Mouse (Mus musculus) fat pad, adult 2 months (tissue): ENCODE results near the gene Ttc7.
A peak's percentile ranks its signal among the peaks of the same experiment; 100 is the strongest.

Source experiments
- DNase-seq: peaks from one replicate; pipeline ENCODE4 v3.0.0-alpha.2; 2011; ENCODE audit warnings: low read depth, low spot score; ENCODE audit errors: extremely low read depth

Gene Ttc7

DNA sequence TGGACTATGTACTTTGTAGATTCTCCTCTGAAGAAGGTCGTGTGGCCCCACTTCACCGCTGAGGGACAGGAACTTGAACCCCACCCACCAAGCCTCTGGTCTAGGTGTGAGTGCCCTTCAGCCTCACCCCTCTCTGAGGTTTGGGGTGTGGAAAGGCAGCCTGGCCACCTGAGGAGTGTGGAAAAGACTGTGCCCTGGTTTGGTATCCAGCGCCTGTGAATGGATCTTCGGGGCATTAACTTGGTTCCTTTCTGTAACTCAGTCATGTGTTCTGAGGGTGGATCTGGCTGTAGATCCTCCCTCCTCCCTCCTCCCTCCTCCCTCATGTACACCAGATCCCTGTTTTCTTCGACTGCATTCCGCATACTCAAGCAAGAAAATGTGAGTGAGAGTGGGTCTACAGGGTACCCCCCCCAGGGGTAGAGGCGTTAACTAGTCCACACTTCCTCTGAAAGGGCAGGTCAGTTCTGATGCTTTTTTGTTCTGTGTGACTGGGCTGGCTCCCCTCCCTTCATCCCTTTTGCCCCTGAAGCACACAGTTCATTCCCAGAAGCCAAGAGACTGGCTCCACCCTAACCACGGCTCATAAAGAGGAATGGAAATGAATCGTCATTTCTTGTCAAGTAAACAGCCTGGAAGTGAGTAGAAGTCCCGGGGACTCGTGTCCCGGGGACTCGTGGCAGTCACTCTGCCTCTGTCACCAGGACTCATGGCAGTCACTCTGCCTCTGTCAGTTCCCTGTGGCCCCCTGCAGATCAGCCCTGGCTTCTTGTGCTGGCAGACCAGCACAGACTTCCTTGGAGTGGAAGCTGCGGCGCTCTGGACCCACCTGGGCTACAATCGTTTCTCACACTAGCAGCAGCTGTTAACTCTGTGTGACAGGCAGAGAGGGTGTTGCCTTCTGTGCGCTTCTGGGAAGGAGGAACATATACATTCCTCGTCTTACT is 30.5 kb downstream of the Ttc7 start:
- no peak for DNase-seq

DNA sequence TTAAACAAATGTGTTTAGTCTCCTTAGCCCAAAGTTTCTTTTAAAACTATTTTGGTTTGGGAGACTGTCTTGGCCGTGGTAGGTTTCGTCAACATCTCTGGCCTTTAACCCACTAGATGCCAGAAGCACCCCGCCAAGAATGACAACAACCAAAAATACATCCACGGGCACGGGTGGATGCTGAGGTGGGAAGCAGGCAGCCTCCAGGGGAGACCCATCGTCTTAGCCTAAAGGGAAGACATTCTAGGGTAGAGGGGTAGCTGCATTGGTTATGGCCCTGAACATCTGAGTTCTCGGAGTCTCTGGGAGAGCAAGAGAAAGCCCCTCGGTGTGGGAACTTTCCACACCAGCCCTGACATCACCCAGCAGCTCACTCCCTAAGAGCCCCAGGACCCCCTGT is 31.4 kb downstream of the Ttc7 start:
- no peak for DNase-seq

DNA sequence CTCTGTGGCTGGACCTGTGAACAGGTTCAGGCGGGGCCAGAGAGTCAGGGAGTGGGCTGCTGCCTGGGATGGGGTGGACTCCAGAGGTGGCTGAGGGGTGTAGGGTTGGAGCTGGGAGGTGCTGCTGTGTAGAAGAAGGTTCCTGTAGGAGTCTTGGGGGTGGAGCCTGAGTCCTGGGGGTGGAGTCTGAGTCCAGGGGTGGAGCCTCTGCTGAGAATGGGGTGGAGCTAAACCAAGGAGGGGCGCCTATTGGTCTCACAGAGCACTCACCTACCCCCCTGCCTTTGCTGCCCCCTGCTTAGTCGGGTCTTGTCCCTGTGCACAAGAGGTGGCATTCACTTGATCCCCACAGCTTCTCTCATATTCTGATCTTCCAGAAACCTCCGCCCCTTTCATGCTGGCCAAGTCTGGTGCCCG is 31.9 kb downstream of the Ttc7 start:
- DNase-seq = no peak

DNA sequence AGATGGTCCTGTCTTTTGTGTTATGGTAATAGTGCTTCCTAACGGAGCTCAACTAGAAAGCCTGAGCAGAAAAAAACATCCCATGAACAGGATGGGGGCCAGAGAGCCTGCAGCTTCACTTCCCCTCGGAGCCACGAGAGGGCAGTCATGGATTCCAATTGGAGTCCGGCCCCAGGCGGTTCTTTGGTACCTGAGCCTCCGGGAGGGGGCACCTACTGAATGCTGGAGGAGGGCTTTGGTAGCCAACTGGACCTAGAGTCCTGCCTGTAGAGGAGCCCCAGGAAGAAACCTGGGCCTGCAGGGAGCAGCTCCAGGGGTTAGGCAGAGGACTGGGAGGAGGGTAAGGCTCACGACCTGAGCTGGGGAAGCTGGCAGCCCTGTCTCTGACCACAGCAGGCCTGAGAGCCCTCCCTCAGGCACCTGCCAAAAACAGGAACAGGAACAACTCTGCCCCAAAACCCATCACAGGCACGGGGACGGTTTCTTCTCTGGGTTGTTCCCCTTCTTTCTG is 32.4 kb downstream of the Ttc7 start:
- DNase-seq = no peak

DNA sequence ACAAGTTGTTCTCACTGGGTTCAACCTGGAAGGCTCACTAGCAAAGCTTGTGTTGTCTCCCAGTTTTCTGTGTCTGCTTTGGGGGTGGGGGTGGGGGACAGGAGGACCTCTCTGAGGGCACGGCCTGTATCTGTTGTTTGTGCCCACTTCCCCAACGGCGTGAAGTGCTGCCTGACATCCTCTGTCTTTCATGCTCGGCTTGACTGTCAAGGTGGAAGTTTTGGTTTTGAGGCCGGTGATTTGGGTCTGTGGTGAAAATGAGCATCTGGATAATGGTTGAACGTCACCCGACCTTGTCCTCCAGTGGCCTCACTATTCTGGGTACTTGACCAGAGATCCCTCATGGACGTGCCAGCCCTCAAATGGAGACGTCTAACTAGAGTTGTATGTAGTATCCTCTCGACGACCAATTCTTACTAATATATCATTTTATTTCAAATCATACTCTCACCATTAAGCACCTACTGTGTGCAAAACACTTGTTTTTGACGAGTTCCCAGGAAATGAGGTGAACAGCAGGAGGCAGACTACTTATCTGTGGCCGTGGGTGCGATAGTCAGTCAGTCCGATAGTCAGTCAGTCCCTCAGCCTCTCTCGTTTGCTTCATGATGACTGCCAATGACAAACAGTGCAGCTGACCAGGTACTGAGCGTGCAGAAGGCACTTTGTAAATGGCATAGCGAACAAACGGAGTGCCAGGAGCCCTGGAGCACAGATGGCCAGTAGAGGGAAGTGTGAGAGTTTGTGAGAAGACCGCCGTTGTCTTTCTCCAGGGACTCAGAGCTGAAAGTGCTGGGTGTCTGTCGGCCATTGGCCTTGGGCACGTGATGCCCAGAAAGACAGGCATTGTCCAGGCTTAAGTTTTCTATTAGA is 33.4 kb downstream of the Ttc7 start:
- DNase-seq = no peak

DNA sequence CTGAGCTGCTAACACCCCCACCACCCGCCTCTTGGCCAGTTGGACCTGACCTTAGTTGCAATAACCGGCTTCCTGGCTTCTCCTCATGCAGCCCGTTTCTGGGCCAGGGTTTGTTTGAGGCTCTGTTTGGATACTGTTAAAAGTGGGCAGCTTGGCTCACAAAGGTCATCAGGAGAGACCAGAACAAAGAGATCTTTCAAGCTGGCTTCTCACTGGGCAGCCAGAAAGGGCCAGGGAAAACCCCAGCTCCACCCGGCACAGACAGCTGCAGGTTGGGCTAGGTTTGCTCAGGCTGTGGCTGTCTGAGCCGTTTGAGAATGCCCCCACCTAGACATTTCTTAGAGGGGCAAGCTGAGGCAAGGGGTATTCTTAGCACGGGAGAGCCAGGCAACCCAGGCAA is 34.6 kb downstream of the Ttc7 start:
- DNase-seq = no peak

DNA sequence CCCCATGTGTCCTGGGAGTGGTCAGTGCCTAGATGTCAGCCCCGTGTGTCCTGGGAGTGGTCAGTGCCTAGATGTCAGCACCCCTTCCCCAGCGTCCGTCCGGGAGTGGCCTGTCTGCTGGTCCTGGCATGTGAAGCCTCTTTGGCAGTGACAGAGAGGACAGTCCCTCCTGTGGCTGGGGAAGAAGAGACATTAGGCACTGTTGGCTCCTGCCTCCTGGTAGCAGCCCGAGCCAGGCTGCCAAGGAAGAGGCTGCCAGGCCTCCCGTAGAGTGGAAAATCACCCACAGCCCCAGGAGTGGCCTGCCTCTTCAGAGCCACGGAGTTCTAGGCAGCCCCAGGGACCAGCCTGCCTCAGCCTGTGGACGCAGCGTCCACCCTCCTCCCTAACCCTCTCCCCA is 35.3 kb downstream of the Ttc7 start:
- DNase-seq = no peak

DNA sequence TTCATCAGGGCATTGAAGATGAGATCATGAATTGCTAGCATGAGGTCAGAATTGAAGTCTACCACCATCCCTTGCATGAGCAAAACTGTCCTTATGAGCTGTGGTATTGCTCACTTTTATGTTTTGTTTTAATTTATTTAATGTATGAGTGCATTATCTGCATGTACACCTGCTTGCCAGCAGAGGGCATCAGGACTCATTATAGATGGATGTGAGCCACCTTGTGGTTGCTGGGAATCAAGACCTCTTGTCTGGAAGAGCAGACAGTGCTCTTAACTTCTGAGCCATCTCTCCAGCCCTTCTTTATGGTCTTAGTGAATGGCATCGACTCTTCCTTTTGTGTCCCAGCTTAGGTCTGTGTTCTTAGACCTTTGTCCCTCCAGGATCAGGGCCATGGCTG is 39.0 kb downstream of the Ttc7 start:
- no peak for DNase-seq

DNA sequence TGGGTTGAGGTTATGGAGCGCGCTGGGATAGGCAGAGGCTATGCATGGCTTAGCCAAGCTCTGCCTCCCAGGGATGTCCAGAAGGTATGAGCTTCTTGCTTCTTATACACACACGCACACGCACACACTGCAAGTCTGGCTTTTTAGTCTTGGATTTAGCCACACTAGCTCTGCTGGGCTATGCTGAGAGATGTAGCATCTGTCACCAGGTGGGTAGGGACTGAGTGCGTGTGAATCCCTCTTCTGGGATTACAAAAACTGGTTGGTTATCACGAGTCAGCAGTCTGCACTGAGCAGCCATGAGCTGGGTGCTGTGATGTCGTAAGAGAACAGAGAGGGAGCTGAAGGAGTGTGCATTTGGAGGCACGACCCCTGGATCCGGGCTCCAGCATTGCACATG is 40.5 kb downstream of the Ttc7 start:
- no peak for DNase-seq

DNA sequence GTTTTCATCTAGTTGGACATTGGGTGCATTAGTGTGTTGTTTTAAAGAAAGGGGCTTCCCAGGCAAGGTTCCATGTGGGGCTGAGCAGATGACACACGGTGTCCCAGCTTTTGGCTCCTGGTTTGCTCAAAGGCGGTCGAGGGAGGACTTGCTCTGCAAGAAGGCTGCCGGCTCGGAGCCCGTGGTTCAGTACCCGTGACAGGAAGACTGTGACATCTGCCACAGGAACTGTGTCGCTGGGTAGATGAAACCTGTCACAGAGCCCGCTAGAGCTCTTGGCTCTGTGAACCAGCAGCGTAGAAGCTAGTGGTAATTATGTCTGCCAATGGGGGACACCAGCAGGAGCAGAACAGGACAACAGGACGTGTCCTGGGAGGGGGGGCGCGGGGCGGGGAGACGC is 42.8 kb downstream of the Ttc7 start:
- no peak for DNase-seq

DNA sequence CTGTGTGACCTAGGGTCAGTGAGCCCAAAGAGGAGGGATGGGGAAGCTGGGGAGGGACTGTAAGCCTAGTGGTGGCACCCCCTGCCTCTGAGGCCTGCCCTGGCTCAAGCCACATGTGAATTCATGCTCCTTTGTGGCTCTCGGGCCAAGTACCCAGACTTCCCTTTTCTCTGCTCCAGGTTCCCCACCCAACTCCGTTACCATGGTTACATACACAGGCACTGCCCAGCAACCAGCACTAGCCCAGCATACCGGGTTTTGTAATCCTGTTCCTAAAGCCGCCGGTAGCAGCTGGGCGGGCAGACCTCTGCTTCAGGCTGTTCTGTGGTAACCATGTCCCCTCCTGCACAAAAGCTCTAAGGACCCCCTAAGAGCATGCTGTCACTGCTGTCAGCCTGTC is 44.3 kb downstream of the Ttc7 start:
- DNase-seq = no peak

DNA sequence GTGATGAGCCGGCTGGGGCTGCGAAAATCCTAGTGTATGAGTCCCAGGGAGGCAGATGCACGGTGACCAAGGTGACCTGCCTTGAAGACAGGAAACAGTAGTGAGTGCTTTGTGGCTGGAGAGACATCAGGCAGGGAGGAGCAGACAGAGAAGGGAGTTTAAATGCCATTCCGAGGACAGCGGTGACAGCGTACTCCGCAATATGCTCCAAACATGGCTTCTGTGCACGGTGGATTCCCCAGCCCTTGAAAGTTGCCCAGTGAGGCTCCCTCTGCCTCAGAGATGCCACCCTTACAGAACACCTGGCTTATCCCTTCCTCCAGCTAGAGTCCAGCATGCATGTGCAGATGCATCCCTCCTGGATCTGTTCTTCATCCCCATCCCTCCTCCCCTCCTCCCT is 45.0 kb downstream of the Ttc7 start:
- no peak for DNase-seq

DNA sequence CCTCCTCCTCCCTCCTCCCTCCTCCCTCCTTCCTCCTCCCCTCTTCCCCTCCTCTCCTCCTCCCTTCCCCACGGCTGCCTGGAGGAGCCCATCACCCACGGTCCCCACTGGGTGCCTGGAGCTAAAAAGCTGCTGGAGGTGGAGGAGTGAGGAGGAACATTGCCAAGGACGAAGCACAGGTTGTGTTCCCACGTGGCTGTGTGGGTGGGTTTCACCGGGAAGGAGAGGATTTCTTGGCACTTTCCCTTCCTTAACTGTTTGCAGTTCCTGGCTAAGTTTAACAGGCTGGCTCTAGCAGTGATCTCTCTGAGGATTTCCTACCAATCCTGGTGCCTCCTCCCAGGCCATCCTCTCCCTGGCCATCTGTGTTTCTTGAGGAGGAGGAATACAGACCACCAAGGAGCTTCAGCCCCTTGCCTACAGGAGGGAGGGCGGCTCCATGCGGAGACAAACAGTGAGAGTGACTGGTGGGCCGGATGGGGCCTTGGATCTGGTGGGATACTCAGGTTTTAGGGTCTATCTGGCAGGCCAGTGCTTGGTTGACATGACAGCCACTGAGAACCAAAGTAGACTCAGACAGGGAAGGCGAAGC is 45.6 kb downstream of the Ttc7 start:
- peak; percentile 57 for DNase-seq

DNA sequence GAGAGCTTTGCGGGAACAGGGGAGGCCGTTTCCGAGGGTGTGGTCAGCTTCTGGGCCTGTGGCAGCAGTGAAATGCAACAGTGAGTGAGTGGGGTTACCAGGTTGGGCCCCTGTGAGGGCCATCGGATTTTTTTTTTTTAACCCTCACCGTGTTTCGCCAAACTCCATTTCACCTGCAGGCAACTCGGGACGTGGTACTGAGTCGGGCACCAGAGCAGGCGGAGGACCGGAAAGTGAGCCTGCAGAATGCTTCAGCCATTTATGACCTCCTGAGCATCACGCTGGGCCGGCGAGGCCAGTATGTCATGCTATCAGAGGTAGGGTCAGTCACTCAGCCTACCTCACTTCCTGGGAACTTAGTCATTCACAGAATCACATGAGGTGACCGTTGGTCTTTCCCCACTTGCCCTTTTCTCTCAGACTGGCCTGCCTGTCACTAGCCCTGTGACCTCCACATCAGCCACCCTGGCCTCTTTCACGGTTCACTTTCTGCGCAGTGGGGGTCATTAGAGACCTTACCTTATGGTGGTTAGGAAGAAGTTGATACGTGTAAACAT is 46.5 kb downstream of the Ttc7 start:
- DNase-seq = no peak

DNA sequence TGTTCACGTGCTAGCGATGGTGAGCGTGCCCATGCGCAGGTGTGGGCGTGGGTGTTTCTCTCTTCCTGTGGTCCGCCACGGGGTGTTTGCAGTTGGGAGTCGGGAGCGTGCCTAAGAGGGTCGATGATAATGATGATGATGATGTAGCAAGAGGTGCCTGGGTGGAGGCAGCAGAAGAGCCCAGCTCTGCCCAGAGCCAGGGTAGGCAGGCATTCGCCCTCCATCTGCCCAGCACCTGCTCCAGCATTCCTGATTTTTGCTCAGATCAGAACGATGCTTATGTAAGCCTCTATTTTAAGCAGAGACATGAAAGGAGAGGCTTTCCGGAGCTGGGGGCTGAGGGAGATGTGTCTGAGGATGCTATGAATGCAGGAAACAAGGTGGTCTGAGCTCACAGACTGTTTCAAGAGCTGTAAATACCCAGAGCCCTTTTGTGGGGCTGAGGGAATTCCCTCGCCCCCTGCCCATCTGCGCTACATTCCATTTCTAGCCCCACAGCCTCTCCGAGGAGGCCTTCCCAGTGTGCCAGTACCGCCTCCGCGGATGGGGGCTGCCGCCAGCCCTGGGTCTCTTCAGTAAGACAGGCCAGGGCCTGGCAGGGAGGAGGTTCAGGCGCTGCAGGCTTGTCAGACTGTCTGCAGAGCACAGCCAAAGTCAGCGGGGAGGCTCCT is 47.7 kb downstream of the Ttc7 start:
- DNase-seq = no peak

DNA sequence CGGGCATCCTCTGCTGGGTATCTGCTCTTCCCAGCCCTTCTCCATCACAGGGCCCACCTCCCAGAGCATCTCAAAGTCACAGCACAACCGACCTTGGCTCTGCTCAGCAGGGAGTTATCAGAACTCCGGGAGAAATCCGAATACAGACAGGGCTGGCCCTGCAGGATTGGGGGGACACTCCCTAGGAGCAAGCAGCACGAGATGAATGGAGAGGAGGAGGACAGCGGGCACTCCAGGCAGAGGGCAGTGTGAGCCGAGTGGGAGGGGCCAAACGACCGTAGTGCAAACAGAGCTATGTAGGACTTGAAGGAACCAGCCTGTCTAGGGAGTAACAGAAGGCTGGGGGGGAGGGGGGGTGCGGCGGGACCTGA is 48.2 kb downstream of the Ttc7 start:
- DNase-seq = no peak

DNA sequence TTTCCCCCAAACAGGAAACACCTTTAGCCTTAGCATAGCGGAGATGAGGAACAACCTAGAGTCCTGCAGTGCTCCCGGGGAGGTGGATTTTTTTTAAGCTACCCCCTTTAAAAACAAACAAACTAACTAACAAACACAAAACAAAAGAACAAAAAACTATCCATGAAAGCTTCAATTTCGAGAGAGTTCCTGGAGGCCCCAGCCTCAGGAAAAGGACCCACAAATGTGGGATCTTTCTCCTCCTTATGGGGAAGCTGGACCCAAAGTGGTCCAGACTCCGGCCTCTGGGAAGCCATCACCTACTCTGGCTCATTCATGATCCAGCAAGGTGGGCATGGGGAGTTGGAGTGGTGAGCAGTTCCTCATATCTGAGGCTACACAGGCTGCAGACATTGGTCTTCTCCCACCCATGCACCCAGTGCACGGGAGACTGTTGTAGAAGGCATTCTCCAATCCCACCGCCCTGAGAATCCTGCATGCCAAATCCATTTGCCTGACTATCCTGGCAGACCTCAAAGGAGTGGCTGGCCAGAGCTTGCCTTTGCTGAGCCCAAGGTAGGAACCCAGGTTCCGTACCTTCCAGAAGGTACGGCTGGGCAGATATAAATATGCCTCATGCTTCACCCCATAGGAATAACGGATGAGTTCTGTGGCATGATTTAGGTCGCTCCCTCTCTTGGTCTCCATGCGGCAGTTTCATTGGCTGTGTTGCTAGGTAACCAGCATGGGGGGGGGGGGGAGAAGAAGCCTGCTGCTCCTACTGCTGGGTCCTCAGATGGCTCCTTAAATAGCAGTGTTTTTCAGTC is 48.9 kb downstream of the Ttc7 start:
- no peak for DNase-seq

DNA sequence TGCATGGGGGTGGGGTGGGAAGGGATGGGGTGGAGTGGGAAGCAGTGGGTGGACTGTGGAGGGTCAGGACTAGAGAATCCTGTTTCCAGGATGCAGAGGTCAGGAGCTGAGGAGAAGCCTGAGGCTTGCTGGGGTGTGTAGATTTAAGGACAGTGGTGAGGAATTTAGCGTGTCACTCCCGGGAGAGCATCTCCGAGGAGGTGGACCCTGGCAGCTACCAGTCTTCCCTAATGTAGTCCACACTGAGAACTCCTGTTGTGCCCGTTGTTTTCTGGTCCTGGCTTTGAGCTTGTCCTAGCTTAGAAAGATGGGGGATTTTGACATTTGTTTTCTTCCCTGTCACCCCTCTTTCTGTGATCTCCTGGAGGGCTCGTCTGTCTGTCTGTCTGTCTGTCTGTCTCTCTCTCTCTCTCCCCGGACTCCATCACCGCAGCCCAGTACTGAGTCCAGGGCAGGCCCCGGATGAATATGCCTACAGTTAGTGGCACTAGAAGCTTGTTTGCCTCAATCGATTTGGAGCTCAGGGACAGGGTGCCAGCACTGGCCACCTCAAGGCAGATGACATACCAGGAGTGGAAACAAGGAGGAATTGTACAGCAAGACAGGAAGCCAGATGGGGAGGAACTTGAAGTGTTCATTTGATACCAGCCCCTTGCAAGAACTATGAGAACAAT is 49.6 kb downstream of the Ttc7 start:
- no peak for DNase-seq

DNA sequence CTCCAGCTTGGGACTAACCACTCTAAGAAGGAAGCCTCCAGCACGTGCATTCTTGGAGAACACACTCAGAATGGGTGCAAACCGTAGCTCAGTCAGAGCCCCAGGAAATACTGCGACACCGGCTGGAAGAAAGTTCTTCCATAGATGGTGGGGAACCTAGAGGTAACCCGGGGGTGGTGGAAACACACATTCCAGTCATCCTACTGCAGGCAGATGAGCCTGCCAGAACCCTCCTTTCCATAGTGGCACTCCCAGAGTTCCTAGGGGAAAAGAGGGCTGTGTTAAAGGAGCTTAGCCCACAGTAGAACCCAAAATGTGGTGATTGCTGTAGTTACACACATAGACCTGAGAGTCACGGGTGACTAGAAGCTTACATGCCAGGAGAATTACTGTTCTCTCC is 50.2 kb downstream of the Ttc7 start:
- DNase-seq = no peak
